Comparison of ENCODE assay signal across 8 mouse cellular contexts in the genomic region with DNA sequence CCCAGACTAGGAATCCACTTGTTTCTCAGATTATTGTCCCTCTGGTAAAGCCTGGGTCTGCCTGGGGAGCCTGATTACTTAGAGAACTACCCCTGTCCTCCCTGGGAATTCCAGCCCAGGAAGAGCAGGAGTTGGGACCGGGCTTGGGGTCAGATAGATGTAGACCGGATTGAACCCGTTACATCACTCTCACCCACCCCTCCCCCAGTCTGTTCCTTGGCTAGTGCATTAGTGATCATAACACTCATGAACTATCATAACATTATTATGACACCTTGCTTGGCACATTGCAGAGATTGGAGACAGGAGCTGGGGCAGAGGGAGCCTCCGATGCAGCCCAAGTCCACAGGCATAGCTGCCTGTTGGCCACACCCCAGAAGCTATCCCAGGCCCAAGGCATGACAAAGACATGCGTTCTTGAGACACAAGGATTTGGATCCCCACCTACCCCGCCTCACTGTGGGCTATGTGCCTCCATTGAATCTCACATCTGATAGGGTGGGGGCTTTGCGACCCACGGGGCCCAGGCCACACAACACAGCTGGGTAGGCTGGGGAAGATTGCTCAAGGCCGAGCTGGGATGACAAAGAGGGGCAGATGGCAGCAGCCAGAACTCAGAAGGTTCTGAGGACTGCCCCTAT. TPM values are rescaled to one million over a fixed set of nuclear protein-coding genes. Genes with fewer than 3 reads are reported as not detected.
A peak's percentile ranks its signal among the peaks of the same experiment; 100 is the strongest.
DNase-seq lines count a peak whose midpoint lies in the region; ATAC-seq and TF ChIP-seq lines count a peak whose summit lies in the region.

No protein-coding gene starts in this region.

- in situ Hi-C loops in ES-E14 (cut with MboI; ENCODE audit: low sequenced_read_pairs in 2 of 2, unreplicated experiment in 2 of 2) = no loop called here

- peak overlapping the region; percentile 75; the same call in 1 of the 2 replicates for H3K4me3 ChIP-seq in heart, embryonic 15.5 days
- peak overlapping the region; percentile 84 to 92 for H3K4me3 ChIP-seq in ES-E14 (ENCODE audit: insufficient read depth in 1 of 2, low read depth in 1 of 2, low read length in 2 of 2, poor library complexity in 1 of 2, severe bottlenecking in 1 of 2)
- no peak overlapping the region for H3K4me3 ChIP-seq in heart, embryonic 16.5 days (ENCODE audit: low read length)
- H3K4me3 ChIP-seq in liver, embryonic 12.5 days = no peak overlapping the region

- H3K4me1 ChIP-seq in heart, embryonic 15.5 days (replicated peaks) = peaks cover 28% of the 10 kb centered on the region
- H3K4me1 ChIP-seq in ES-E14 (ENCODE audit: control insufficient read depth in 2 of 2, insufficient read depth in 2 of 2, low read length in 2 of 2, poor library complexity in 1 of 2) = peaks cover 0 to 11% of the 10 kb centered on the region in 2 experiments; a peak in 3 of 4 replicates
- H3K4me1 ChIP-seq in heart, embryonic 16.5 days (ENCODE audit: control insufficient read depth, insufficient read depth, low read length) = peaks cover 19% of the 10 kb centered on the region
- H3K4me1 ChIP-seq in liver, embryonic 12.5 days = peaks cover 42% of the 10 kb centered on the region

- DNase-seq in heart, postnatal 4 days = no peak
- no peak for DNase-seq in ES-E14 (ENCODE audit: low read depth, low spot score)
- DNase-seq in cerebellum, adult 9-10 months = no peak
- no peak for DNase-seq in retina, embryonic 14.5 days (ENCODE audit: low spot score)

- 0 out of 2 replicates have a peak overlapping the region, but pooled peaks have one; percentile 66 for H3K9ac ChIP-seq in heart, embryonic 15.5 days
- H3K9ac ChIP-seq in ES-E14 (ENCODE audit: insufficient read depth, low read depth, low read length, poor library complexity, severe bottlenecking) = peak overlapping the region; percentile 29; the same call in 1 of the 2 replicates
- H3K9ac ChIP-seq in heart, embryonic 16.5 days (ENCODE audit: low read length) = 0 out of 2 replicates have a peak overlapping the region, but pooled peaks have one; percentile 16
- H3K9ac ChIP-seq in liver, embryonic 12.5 days = no peak overlapping the region

- H3K27me3 ChIP-seq in heart, embryonic 15.5 days = 0 out of 2 replicates have a peak, but pooled peaks cover 6% of the 10 kb centered on the region
- H3K27me3 ChIP-seq in heart, embryonic 16.5 days (ENCODE audit: control insufficient read depth, insufficient read depth, low read length) = peaks cover 2% of the 10 kb centered on the region; the same call in 1 of the 2 replicates
- H3K27me3 ChIP-seq in liver, embryonic 12.5 days (replicated peaks) = peaks cover 53% of the 10 kb centered on the region

- H3K27ac ChIP-seq in heart, embryonic 15.5 days = no peak overlapping the region
- no peak overlapping the region for H3K27ac ChIP-seq in ES-E14 (ENCODE audit: insufficient read depth, low read depth, low read length, poor library complexity, severe bottlenecking)
- H3K27ac ChIP-seq in heart, embryonic 16.5 days (ENCODE audit: low read length) = no peak overlapping the region
- no peak overlapping the region for H3K27ac ChIP-seq in liver, embryonic 12.5 days

- no peak for ATAC-seq in heart, embryonic 15.5 days (replicated peaks; ENCODE audit: insufficient number of reproducible peaks, insufficient read depth, low FRiP score, low read depth)
- no peak for ATAC-seq in heart, embryonic 16.5 days (replicated peaks; ENCODE audit: extremely low read depth, insufficient read depth, low FRiP score)
- ATAC-seq in liver, embryonic 12.5 days = no peak
- no peak for ATAC-seq in erythroid progenitor cell, adult 5-6 weeks (replicated peaks; ENCODE audit: low FRiP score, poor library complexity, severe bottlenecking)

- H3K9me3 ChIP-seq in heart, embryonic 15.5 days (replicated peaks) = no peaks in the 10 kb centered on the region
- H3K9me3 ChIP-seq in ES-E14 (ENCODE audit: control insufficient read depth, insufficient read depth, low read depth, low read length) = no peaks in the 10 kb centered on the region
- H3K9me3 ChIP-seq in heart, embryonic 16.5 days (replicated peaks; ENCODE audit: control insufficient read depth, low read length) = no peaks in the 10 kb centered on the region
- H3K9me3 ChIP-seq in liver, embryonic 12.5 days (replicated peaks) = no peaks in the 10 kb centered on the region

- WGBS in heart, embryonic 15.5 days = 59% methylated on average over 9 of the region's 9 CpGs
- WGBS in heart, embryonic 16.5 days = 64% methylated on average over 9 of the region's 9 CpGs
- WGBS in liver, embryonic 12.5 days (ENCODE audit: insufficient replicate concordance) = 38% methylated on average over 9 of the region's 9 CpGs

- H3K36me3 ChIP-seq in heart, embryonic 15.5 days = no peaks in the 10 kb centered on the region
- H3K36me3 ChIP-seq in ES-E14 (ENCODE audit: control insufficient read depth, insufficient read depth, low read length, poor library complexity, severe bottlenecking) = no peaks in the 10 kb centered on the region
- no peaks in the 10 kb centered on the region for H3K36me3 ChIP-seq in heart, embryonic 16.5 days (ENCODE audit: control insufficient read depth, insufficient read depth)
- no peaks in the 10 kb centered on the region for H3K36me3 ChIP-seq in liver, embryonic 12.5 days

- peak overlapping the region; percentile 100 for H3K4me2 ChIP-seq in heart, embryonic 15.5 days
- H3K4me2 ChIP-seq in heart, embryonic 16.5 days (ENCODE audit: low read depth, low read length) = peak overlapping the region; percentile 95; the same call in 1 of the 2 replicates
- peak overlapping the region; percentile 81 for H3K4me2 ChIP-seq in liver, embryonic 12.5 days

TF ChIP-seq in ES-E14, 5 proteins besides CTCF, POLR2A, EP300 and RAD21:
- TF ChIP-seq ZNF384 (IDR thresholded peaks at IDR 0.05; ENCODE audit: low read depth, low read length) = no peak
- TF ChIP-seq CHD2 (IDR thresholded peaks at IDR 0.05; ENCODE audit: low read depth, low read length) = no peak

RNA-seq across cellular contexts. Expression of a gene that starts 1.4 kb away (rescaled TPM):
- polyA plus RNA-seq in heart, embryonic 15.5 days (2015; fragmentation: Nextera tagmentation; extraction: Ambion mirVana) = 1.8 and 2.6 TPM in 2 replicates
- 1 to 10 TPM; 7.2 to 8.5 TPM for total RNA-seq in heart, postnatal 4 days (2021)
- total RNA-seq in ES-E14 (2012; rRNA removed) = 9.6 and 10.8 TPM in 2 replicates
- 1.7 and 2.2 TPM in 2 replicates for polyA plus RNA-seq in heart, embryonic 16.5 days (2015; fragmentation: Nextera tagmentation; extraction: Ambion mirVana)
- polyA plus RNA-seq in liver, embryonic 12.5 days (2016; fragmentation: Nextera tagmentation; extraction: Ambion mirVana) = 2.7 and 3.1 TPM in 2 replicates
- total RNA-seq in erythroid progenitor cell, adult 5-6 weeks (2015; ENCODE audit: low replicate concordance) = not detected in 2 replicates
- 0.13 TPM in 1 of 2 replicates, not detected in the other for total RNA-seq in erythroid progenitor cell, adult 5-6 weeks (2017; ENCODE audit: low replicate concordance)

RNA-seq across cellular contexts. Expression of a gene that starts 53.2 kb away (rescaled TPM):
- not detected in 2 replicates for polyA plus RNA-seq in heart, embryonic 15.5 days (2015; fragmentation: Nextera tagmentation; extraction: Ambion mirVana)
- total RNA-seq in heart, postnatal 4 days (2021) = not detected
- 3.9 and 4.3 TPM in 2 replicates for total RNA-seq in ES-E14 (2012; rRNA removed)
- not detected in 2 replicates for polyA plus RNA-seq in heart, embryonic 16.5 days (2015; fragmentation: Nextera tagmentation; extraction: Ambion mirVana)
- not detected in 2 replicates for polyA plus RNA-seq in liver, embryonic 12.5 days (2016; fragmentation: Nextera tagmentation; extraction: Ambion mirVana)
- not detected in 2 replicates for total RNA-seq in erythroid progenitor cell, adult 5-6 weeks (2015; ENCODE audit: low replicate concordance)
- not detected in 2 replicates for total RNA-seq in erythroid progenitor cell, adult 5-6 weeks (2017; ENCODE audit: low replicate concordance)

RNA-seq across cellular contexts. Expression of a gene that starts 53.2 kb away (rescaled TPM):
- 0.04 TPM in 1 of 2 replicates, not detected in the other for polyA plus RNA-seq in heart, embryonic 15.5 days (2015; fragmentation: Nextera tagmentation; extraction: Ambion mirVana)
- not detected for total RNA-seq in heart, postnatal 4 days (2021)
- total RNA-seq in ES-E14 (2012; rRNA removed) = 5.0 and 6.5 TPM in 2 replicates
- 0.04 TPM in 1 of 2 replicates, not detected in the other for polyA plus RNA-seq in heart, embryonic 16.5 days (2015; fragmentation: Nextera tagmentation; extraction: Ambion mirVana)
- not detected in 2 replicates for polyA plus RNA-seq in liver, embryonic 12.5 days (2016; fragmentation: Nextera tagmentation; extraction: Ambion mirVana)
- not detected in 2 replicates for total RNA-seq in erythroid progenitor cell, adult 5-6 weeks (2015; ENCODE audit: low replicate concordance)
- total RNA-seq in erythroid progenitor cell, adult 5-6 weeks (2017; ENCODE audit: low replicate concordance) = not detected in 2 replicates

Comparison
In these comparisons a context has a peak if more than half of its experiments do, and no peak if none do; other contexts are left out.
1. H3K4me3 ChIP-seq: peak in heart, embryonic 15.5 days (single experiment) and ES-E14 (2 of 2); none in heart, embryonic 16.5 days (single experiment) and liver, embryonic 12.5 days (single experiment).
2. Peak in every context shown above with its lines, with median percentiles within 50 percentile points of each other: H3K4me2 ChIP-seq.